In the genomic region with DNA sequence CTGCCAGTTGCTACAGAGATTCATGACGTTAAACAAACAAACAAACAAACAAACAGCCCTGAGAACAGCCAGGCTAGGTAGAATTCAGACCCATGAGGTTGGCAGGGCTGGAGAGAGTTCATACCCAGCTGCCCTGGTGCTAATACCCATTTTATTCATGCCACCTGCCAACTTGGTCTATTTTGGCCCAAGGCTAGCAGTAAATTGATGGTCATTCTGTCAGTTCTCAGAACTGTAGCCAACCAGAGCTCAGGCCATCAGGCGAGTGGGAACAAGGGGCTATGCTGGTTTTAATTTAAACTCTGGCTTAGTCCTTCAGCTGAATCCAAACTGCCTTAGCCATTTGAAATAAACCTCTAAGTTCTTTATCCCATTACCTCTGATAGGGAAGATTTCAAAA, we compare ENCODE assay signal across 14 mouse cellular contexts. TPM values are rescaled to one million over a fixed set of nuclear protein-coding genes. Genes with fewer than 3 reads are reported as not detected.
DNase-seq lines count a peak whose midpoint lies in the region; ATAC-seq lines count a peak whose summit lies in the region.
"Had no signal": no experiment of that assay in that cellular context is flagged by ENCODE, and none has a peak within 500 bp of the region (broad histone marks: within the 10 kb centered on the region; RNA-seq: fewer than 3 reads in every experiment).

No protein-coding gene starts in this region.

- no peaks in the 10 kb centered on the region for H3K9me3 ChIP-seq in kidney, embryonic 14.5 days (ENCODE audit: control insufficient read depth, low read length)
- H3K9me3 ChIP-seq: embryonic facial prominence, embryonic 15.5 days; heart, embryonic 15.5 days had no signal

- no peak overlapping the region for H3K27ac ChIP-seq in kidney, embryonic 14.5 days (ENCODE audit: low read depth, low read length)
- H3K27ac ChIP-seq: heart, embryonic 15.5 days had no signal

- WGBS in kidney, embryonic 14.5 days = 80% methylated on average over 2 of the region's 2 CpGs

- no peak overlapping the region for H3K4me2 ChIP-seq in kidney, embryonic 14.5 days (replicated peaks; ENCODE audit: low read depth, low read length)
- H3K4me2 ChIP-seq: embryonic facial prominence, embryonic 15.5 days; heart, embryonic 15.5 days had no signal

- no peaks in the 10 kb centered on the region for H3K36me3 ChIP-seq in kidney, embryonic 14.5 days (ENCODE audit: control insufficient read depth, insufficient read depth, low read length)
- H3K36me3 ChIP-seq: embryonic facial prominence, embryonic 15.5 days; heart, embryonic 15.5 days had no signal

- intact Hi-C loops in heart, postnatal 25 days (cut with DNase I) = no loop called here

- ATAC-seq in cerebellum, adult (ENCODE audit: insufficient number of reproducible peaks, low FRiP score, low TSS enrichment) = peak; percentile 76; the same call in 1 of the 2 replicates
- no peak for ATAC-seq in kidney, embryonic 14.5 days (ENCODE audit: low FRiP score, low TSS enrichment)
- ATAC-seq: inflammation-experienced regulatory T-cells, adult 6 months had no signal

- H3K4me1 ChIP-seq in kidney, embryonic 14.5 days (ENCODE audit: control insufficient read depth, insufficient read depth, low read length) = peaks cover 3% of the 10 kb centered on the region; the same call in 1 of the 2 replicates
- H3K4me1 ChIP-seq: heart, embryonic 15.5 days had no signal

- no peak overlapping the region for H3K9ac ChIP-seq in kidney, embryonic 14.5 days (ENCODE audit: low read depth, low read length)
- H3K9ac ChIP-seq: embryonic facial prominence, embryonic 15.5 days; heart, embryonic 15.5 days had no signal

- no peaks in the 10 kb centered on the region for H3K27me3 ChIP-seq in kidney, embryonic 14.5 days (ENCODE audit: control insufficient read depth, insufficient read depth, low read length)
- H3K27me3 ChIP-seq: embryonic facial prominence, embryonic 15.5 days; heart, embryonic 15.5 days had no signal

- H3K4me3 ChIP-seq in kidney, embryonic 14.5 days (ENCODE audit: low read length) = no peak overlapping the region
- H3K4me3 ChIP-seq: embryonic facial prominence, embryonic 15.5 days; heart, embryonic 15.5 days had no signal

- DNase-seq in cerebellum, postnatal 4 days (ENCODE audit: low spot score in 2 of 2) = no peak
- peak; percentile 47 for DNase-seq in kidney, adult 9 months
- DNase-seq in brain, adult 2 months (ENCODE audit: low read depth, low spot score) = peak; percentile 86
- peak; percentile 82 for DNase-seq in cerebellum, adult 9-11 months
- no peak for DNase-seq in heart, postnatal 25 days (ENCODE audit: low spot score)
- DNase-seq in heart, adult 9 months (ENCODE audit: low spot score in 2 of 2) = no peak
- DNase-seq: gastrocnemius, postnatal 25 days; liver; lung, adult 2 months had no signal

RNA-seq across cellular contexts. Expression of a gene that starts 48.5 kb away (rescaled TPM):
- 166 and 280 TPM in 2 replicates for polyA plus RNA-seq in kidney, embryonic 14.5 days (2014; fragmentation: Nextera tagmentation; extraction: Ambion mirVana)
- 100 to 1,000 TPM; 660 to 766 TPM for total RNA-seq in heart, postnatal 25 days (2021)

Comparison
In these comparisons a context has a peak if more than half of its experiments do, and no peak if none do; other contexts are left out.
1. DNase-seq: peak in kidney, adult 9 months (single experiment), brain, adult 2 months (single experiment) and cerebellum, adult 9-11 months (single experiment); none in cerebellum, postnatal 4 days (0 of 2), heart, postnatal 25 days (single experiment) and heart, adult 9 months (0 of 2).